Mouse (Mus musculus): ENCODE measurements around the gene Slco1a5.
"Not testable (repeated sequence)": the region's sequence is repeated elsewhere in the genome, so short reads cannot be mapped to it uniquely, and the experiment has no call there.

Slco1a5 gene

GRCm38 (mm10) chr6:142322881-142323280 lies at the start of gene Slco1a5:
TSS of gene Slco1a5 (minus strand) at chr6:142322981.
- DNase-seq (ENCODE audit: low spot score) = no peak

GRCm38 (mm10) chr6:142369568-142369967 lies 46.8 kb upstream of the Slco1a5 start:
- DNase-seq (ENCODE audit: low spot score) = no peak

DNA sequence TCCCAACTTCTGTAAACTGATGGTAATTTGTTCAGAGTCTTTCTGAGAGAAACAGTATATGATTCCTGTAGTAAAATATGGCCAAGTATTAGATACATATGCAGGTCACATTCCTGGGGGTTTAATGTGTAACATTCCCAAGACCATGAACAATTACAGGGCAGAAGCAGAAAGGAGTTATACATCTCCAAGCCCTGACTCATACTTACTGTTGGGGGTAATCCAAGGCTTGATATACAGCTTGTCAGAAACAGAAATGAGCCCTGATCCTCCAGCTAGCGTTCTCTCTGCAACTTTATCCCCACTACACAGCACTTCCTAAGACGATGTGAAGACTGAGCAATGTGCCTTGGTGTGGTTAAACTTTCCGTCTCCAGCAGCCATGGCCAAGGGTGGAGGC lies 44.8 kb upstream of the Slco1a5 start:
- DNase-seq (ENCODE audit: low spot score) = no peak

DNA sequence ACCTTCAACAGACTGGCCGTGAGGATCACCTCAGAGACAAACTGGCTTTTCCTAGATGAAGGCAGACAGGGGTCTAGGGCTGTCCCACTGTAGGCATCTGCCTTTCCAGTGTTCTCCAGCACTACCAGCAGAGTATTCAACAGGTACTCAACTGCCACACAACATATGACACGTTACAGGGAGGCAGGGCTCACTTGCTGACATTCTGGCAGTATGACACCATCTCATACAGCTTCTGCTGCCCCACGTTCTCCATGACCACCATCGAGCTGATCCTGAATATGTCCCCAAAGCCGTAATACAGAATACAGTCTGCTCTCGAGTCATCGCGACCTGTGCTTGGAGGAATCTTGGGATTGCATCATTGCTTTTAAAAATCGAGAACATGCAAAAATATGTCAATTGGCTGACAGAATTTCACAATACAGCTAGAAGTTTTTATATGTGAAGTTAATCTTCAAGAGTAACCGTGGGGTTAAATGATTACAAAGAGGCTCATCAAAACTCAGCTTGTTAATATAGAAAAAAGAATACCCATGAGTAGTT lies 43.8 kb upstream of the Slco1a5 start:
- DNase-seq (ENCODE audit: low spot score) = no peak

DNA sequence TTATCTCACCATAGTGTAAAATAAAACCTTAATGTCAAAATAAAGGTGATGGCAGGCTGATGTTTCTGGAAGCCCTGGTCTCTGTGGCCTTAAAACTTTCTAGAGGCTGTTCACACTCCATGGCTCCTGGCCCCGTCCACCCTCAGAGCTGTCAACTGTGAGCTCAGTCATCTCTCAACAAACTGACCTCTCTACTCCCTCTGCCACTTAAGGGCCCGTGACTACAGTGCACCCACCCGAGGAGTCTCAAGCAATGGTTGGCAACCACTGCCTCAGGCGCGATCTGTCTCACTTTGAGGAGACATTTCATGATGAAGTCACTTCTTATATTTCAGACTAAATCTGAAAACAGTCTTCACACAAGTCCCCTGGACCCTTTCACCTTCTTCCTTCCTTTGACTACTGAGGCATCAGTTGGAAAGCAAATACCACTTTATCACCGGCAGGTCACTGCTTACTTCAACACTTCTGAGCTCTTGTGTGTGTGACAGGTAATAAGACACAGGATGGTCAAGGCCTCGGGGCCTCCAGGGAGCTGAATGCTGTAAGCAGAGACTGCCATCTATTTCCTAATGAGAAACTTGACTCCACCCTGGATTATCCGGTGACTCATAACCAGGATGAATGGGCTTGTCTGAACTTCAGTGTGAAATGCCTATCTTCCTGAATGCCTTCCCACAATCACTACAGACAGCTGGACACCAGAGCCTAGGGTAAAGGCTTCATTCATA lies 43.1 kb upstream of the Slco1a5 start:
- DNase-seq (ENCODE audit: low spot score) = no peak

DNA sequence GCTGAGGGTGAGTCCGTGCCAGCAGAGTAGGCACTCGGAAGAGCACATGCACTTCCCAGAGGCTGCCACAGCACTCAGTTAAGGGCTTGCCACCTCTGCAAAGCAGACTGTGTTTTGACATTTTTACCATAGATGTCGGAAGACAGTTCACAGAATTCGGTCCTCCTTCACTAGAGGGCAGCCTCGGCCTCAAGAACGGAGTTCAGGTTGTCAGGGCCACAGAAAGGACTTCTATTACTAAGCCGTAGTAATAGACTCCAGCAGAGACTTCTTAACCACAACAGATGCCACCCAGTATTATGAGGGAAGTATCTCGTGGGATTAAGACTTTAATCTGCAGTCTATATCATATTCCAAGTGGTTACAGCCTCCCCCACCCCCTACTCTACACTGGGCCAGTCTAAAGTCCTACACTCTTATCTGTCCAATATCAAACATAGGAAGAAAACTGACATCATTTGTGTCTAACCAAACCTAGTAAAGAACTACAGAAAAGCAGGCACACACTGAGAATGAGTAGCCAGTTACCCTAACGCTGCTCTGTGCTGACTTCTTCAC lies 40.3 kb upstream of the Slco1a5 start:
- DNase-seq (ENCODE audit: low spot score) = peak; percentile 33

GRCm38 (mm10) chr6:142362036-142362435 lies 39.3 kb upstream of the Slco1a5 start:
- DNase-seq (ENCODE audit: low spot score) = no peak

- DNase-seq (ENCODE audit: low spot score) = no peak
Observed at GRCm38 (mm10) chr6:142357106-142357505, 34.3 kb upstream of the Slco1a5 start.

GRCm38 (mm10) chr6:142352099-142352498 lies 29.3 kb upstream of the Slco1a5 start:
- not testable (repeated sequence) for DNase-seq (ENCODE audit: low spot score)

GRCm38 (mm10) chr6:142347431-142348385 lies 24.9 kb upstream of the Slco1a5 start:
- DNase-seq (ENCODE audit: low spot score) = no peak

- peak; percentile 12 for DNase-seq (ENCODE audit: low spot score)
Observed at GRCm38 (mm10) chr6:142346181-142347110, 23.7 kb upstream of the Slco1a5 start.

GRCm38 (mm10) chr6:142345440-142346038 lies 22.8 kb upstream of the Slco1a5 start, which contains the start of gene Pyroxd1:
TSS of gene Pyroxd1 (plus strand) at chr6:142345654.
- peak; percentile 97 for DNase-seq (ENCODE audit: low spot score)

- DNase-seq (ENCODE audit: low spot score) = peak; percentile 58
Observed at GRCm38 (mm10) chr6:142343561-142343960, 20.8 kb upstream of the Slco1a5 start.

DNA sequence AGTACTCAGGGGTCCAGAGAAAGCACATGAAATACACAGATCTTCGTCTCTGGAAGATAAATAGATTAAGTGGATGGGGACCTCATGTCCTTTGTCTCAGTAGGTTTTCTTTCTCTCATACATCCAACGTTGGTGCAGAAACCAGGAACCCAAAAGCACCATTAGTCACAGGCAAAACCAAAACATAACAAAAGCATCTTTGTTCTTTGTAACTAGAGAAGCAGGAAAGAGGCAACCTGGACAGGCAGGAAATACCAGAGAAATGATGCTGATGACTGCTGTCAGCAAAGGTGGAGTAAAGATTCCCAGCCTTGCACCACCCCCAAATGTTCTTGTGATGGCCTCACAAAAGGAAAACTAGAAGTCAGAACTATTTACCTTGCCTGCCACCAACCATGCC lies 16.8 kb upstream of the Slco1a5 start:
- no peak for DNase-seq (ENCODE audit: low spot score)

DNA sequence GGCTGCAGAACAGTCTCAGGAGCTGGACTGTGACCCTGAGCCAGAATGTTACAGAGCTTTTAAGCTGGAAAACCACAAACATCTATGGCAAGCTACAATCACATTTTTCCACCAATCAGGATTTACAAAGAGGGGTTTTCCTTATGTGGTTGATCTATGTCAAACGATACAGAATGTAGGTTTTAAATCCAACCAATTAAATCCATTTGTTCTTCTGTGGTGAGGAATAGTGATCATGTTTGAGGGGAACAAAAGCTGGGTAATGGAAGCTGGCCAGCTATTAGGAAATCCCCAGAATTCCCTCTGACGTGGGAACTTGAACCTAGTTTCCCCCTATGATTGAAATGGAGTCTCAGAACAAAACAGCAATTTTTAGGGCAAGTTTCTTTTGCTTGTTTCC lies 16.2 kb upstream of the Slco1a5 start:
- no peak for DNase-seq (ENCODE audit: low spot score)

DNA sequence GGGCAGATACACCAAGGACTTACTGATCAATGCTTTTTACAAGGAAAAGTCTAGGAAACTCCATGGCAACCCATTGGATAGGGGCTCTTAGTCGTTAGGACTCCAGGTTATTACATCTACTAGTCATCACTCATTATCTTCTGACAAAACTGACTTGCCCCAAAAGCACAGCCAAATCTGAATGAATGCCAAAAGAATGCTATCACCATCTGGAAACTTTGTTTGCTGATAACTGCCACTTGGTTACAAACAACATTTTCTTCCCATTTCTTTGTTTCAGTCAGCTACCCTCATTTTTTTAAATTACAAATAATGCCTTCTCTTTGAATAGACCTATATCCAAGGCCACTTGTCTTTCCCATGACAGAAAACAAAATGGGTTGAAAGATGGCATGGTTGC lies 6.4 kb upstream of the Slco1a5 start:
- DNase-seq (ENCODE audit: low spot score) = no peak

- DNase-seq (ENCODE audit: low spot score) = no peak
Observed at GRCm38 (mm10) chr6:142326598-142326997, 3.8 kb upstream of the Slco1a5 start.

DNA sequence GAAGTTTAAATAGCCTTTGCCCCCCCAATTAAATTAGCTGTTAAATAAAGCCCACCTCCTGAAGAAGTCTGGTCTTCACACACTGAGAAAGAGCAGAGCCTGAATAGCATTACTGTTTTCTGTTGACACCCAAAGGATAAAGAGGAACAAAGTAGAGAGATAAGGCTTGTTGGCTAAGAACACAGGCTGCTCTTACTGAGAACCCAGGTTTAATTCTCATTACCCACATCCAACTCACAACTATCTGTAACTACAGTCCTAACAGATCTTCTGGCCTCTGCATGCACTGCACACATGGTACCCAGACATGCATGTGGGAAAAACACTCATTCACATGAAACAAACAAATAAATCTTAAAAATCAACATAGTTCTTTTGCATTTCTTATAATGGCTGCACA lies 5.7 kb downstream of the Slco1a5 start:
- no peak for DNase-seq (ENCODE audit: low spot score)

DNA sequence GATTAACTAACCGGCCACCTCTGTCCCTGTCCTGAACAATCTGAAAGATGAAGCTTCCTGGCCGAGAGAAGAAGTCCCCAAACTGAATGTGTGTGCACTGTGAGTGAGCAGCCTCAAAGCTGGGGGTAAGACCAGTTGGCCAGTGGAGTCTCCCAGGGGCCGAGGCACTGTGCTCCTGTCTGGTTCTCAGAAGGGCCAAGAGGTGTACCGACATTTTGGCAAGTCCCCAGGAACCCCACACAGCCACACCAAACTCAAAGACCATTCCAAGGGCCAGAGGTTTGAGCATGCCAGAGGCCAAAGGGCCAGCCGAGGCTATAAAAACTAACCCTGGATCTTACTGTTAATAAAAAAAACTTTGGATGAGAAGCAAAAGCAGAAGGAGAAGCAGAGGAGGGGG lies 8.5 kb downstream of the Slco1a5 start:
- DNase-seq (ENCODE audit: low spot score) = no peak

GRCm38 (mm10) chr6:142305076-142305475 lies 17.7 kb downstream of the Slco1a5 start:
- no peak for DNase-seq (ENCODE audit: low spot score)

- no peak for DNase-seq (ENCODE audit: low spot score)
Observed at GRCm38 (mm10) chr6:142298098-142298497, 24.7 kb downstream of the Slco1a5 start, which contains the start of gene Iapp. TSS of gene Iapp (plus strand) at chr6:142298423.
